Mouse (Mus musculus) C3H10T1/2 (cell line): Measurements from ENCODE around the gene Ttc34. TPM values are rescaled to one million over a fixed set of nuclear protein-coding genes. Genes with fewer than 3 reads are reported as not detected.

Source experiments
- polyA plus RNA-seq, 2 experiments: library from polyadenylated mRNA; unstranded; fragments of >200 nt; fragmentation: generic; extraction: Trizol; gene quantifications; one replicate each; pipeline ENCODE4 v1.2.1; 2012; ENCODE audit warnings: missing spikeins in 2 of 2

Ttc34 gene
- polyA plus RNA-seq: not detected

GRCm38 (mm10) chr4:154837170-154837569 is at the start of gene Ttc34:
Gene Ttc34 (plus strand): TSS chr4:154837459.

GRCm38 (mm10) chr4:154869440-154869839 is 32.2 kb downstream of the Ttc34 start, which contains the start of gene Mmel1:
Gene Mmel1 (plus strand): TSS chr4:154869585.

GRCm38 (mm10) chr4:154898506-154899446 is 61.5 kb downstream of the Ttc34 start, which contains the start of gene Fam213b:
Gene Fam213b (minus strand): TSS chr4:154899135.

Other genes starting within 250 kb of the Ttc34 start
- gene Prdm16, start 200.6 kb upstream of the Ttc34 start, polyA plus RNA-seq: under 1 TPM; under 0.01 to 0.32 TPM
- gene Actrt2, start 169.6 kb upstream of the Ttc34 start, polyA plus RNA-seq: not detected
- gene Mmel1, start 32.1 kb downstream of the Ttc34 start, polyA plus RNA-seq: under 1 TPM; 0.05 to 0.06 TPM
- gene Fam213b, start 61.7 kb downstream of the Ttc34 start, polyA plus RNA-seq: under 1 TPM in 1 of 2 experiments, not detected in 1; 0.05 TPM
- gene Tnfrsf14, start 91.1 kb downstream of the Ttc34 start, polyA plus RNA-seq: 1 to 10 TPM in 1 of 2 experiments, not detected in 1; 4.8 TPM
- not detected for gene Hes5, start 123.5 kb downstream of the Ttc34 start, polyA plus RNA-seq
- gene Pank4, start 126.7 kb downstream of the Ttc34 start, polyA plus RNA-seq: 10 to 100 TPM in 1 of 2 experiments, 1 to 10 TPM in 1; 7.6 to 20.0 TPM
- under 1 TPM; 0.06 to 0.25 TPM for gene Plch2, start 219.3 kb downstream of the Ttc34 start, polyA plus RNA-seq
- 1 to 10 TPM; 7.1 to 9.7 TPM for gene Pex10, start 229.6 kb downstream of the Ttc34 start, polyA plus RNA-seq
- 10 to 100 TPM; 59.3 to 90.2 TPM for gene Rer1, start 248.9 kb downstream of the Ttc34 start, polyA plus RNA-seq
- gene Morn1, start 249.1 kb downstream of the Ttc34 start, polyA plus RNA-seq: 1 to 10 TPM in 1 of 2 experiments, under 1 TPM in 1; 0.71 to 2.8 TPM